Mouse (Mus musculus) C2C12 (cell line): Measurements from ENCODE around the gene Rpl41.

Experiments
- CEBPB ChIP-seq: IDR thresholded peaks from one replicate; pipeline ENCODE4 v1.6.1; 2011; ENCODE audit warnings: low read depth, mild to moderate bottlenecking, control low read depth, moderate library complexity
- CTCF ChIP-seq: IDR thresholded peaks from one replicate; pipeline ENCODE4 v1.5.1; 2011; ENCODE audit not compliant: control insufficient read depth, insufficient read depth, insufficient read length
- FOSL1 ChIP-seq: IDR thresholded peaks from one replicate; pipeline ENCODE4 v1.8.0; 2011; ENCODE audit warnings: mild to moderate bottlenecking, low read length; ENCODE audit not compliant: poor library complexity, insufficient read depth, severe bottlenecking
- MAX ChIP-seq: IDR thresholded peaks from one replicate; pipeline ENCODE4 v1.6.1; 2011; ENCODE audit warnings: mild to moderate bottlenecking, control low read depth
- MYOD1 ChIP-seq: IDR thresholded peaks from one replicate; pipeline ENCODE4 v1.6.1; 2011; ENCODE audit warnings: low read depth; ENCODE audit not compliant: control insufficient read depth, insufficient read length
- MYOG ChIP-seq: IDR thresholded peaks from one replicate; pipeline ENCODE4 v1.6.1; 2011; ENCODE audit not compliant: control insufficient read depth, insufficient read length; ENCODE audit errors: extremely low read depth
- USF1 ChIP-seq: IDR thresholded peaks from one replicate; pipeline ENCODE4 v1.6.1; 2011; ENCODE audit warnings: low read depth, mild to moderate bottlenecking, control low read depth, moderate library complexity

DNA sequence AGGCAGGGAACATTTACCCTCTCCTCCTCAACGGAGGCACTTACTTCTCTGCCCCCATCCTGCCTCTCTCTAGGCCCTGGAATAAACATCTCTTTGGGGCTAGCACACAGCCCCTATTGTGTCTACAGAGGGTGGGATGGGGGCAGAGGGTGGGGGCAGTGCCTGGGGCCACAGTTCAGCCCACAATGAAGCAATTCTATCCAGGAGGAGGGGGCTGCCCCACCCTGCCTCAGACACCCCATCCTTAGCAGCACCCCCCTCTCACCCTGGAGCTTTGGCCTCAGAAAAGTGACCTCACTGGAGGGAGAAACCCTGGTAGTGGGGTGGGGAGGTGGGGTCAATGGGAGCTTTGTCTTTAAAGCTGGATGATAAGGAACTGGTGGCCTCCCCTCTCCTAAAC lies 37.4 kb upstream of the Rpl41 start:
- no peak for TF ChIP-seq MAX
- TF ChIP-seq CTCF, result no peak
- TF ChIP-seq CEBPB, result no peak
- TF ChIP-seq USF1, result no peak
- TF ChIP-seq MYOG, result no peak
- no peak for TF ChIP-seq FOSL1
- no peak for TF ChIP-seq MYOD1
